In genomic region chr1:75262969-75263951, GRCm38 (mm10) we compare ENCODE assay signal across 8 mouse cellular contexts. TPM values are rescaled to one million over a fixed set of nuclear protein-coding genes. Genes with fewer than 3 reads are reported as not detected.
DNase-seq lines count a peak whose midpoint lies in the region; ATAC-seq lines count a peak whose summit lies in the region.

No protein-coding gene starts in this region.

- 2% methylated on average over 40 of the region's 40 CpGs for WGBS in kidney, embryonic 16.5 days

- no peak overlapping the region; the same call in 1 of the 2 replicates for H3K4me3 ChIP-seq in kidney, embryonic 16.5 days (ENCODE audit: low read length)

- no peaks in the 10 kb centered on the region for H3K9me3 ChIP-seq in kidney, embryonic 16.5 days (ENCODE audit: low read length)

- peaks cover 41% of the 10 kb centered on the region for H3K27me3 ChIP-seq in kidney, embryonic 16.5 days (ENCODE audit: insufficient read depth, low read length)

- no peaks in the 10 kb centered on the region for H3K4me1 ChIP-seq in kidney, embryonic 16.5 days (ENCODE audit: insufficient read depth, low read length)

- peak; percentile 75 for DNase-seq in urinary bladder, postnatal 25 days (ENCODE audit: low spot score)
- DNase-seq in urinary bladder, adult 18-20 months (ENCODE audit: low spot score in 2 of 2), result no peak
- peak; percentile 68 for DNase-seq in c-Kit-positive CD71-positive TER-119-positive erythroid progenitor cells, embryonic 14.5 days (ENCODE audit: low spot score)
- DNase-seq in forelimb bud, embryonic 11.5 days (ENCODE audit: low read depth, low spot score), result peak; percentile 87
- DNase-seq in lung, postnatal 4 days, result peak; percentile 48 to 74
- peak; percentile 37 for DNase-seq in retina, postnatal 7 days (ENCODE audit: low read depth, low spot score)

- H3K9ac ChIP-seq in kidney, embryonic 16.5 days (replicated peaks; ENCODE audit: low read length), result no peak overlapping the region

- no peak overlapping the region for H3K27ac ChIP-seq in kidney, embryonic 16.5 days (ENCODE audit: low read length)

- peak; percentile 59 for ATAC-seq in kidney, embryonic 16.5 days (ENCODE audit: low FRiP score, low TSS enrichment)
- ATAC-seq in activated CD4-positive, CD25-positive, alpha-beta regulatory T cell, adult 4 months, result no peak

- H3K36me3 ChIP-seq in kidney, embryonic 16.5 days (ENCODE audit: insufficient read depth, low read length), result no peaks in the 10 kb centered on the region

- H3K4me2 ChIP-seq in kidney, embryonic 16.5 days (replicated peaks; ENCODE audit: low read depth, low read length), result no peak overlapping the region

RNA-seq across cellular contexts. Expression of gene Ptprn, which starts 1.0 kb away (rescaled TPM):
- 0.54 and 0.87 TPM in 2 replicates for polyA plus RNA-seq in kidney, embryonic 16.5 days (2015; fragmentation: Nextera tagmentation; extraction: Ambion mirVana)
- under 1 TPM; 0.37 to 0.47 TPM for polyA plus RNA-seq in activated CD4-positive, CD25-positive, alpha-beta regulatory T cell, adult 4 months (2017; shearing (Covaris generic))

RNA-seq across cellular contexts. Expression of gene Resp18, which starts 15.0 kb away (rescaled TPM):
- 1.0 and 3.0 TPM in 2 replicates for polyA plus RNA-seq in kidney, embryonic 16.5 days (2015; fragmentation: Nextera tagmentation; extraction: Ambion mirVana)
- polyA plus RNA-seq in activated CD4-positive, CD25-positive, alpha-beta regulatory T cell, adult 4 months (2017; shearing (Covaris generic)), result not detected

RNA-seq across cellular contexts. Expression of gene Dnajb2, which starts 27.1 kb away (rescaled TPM):
- 41.3 and 45.7 TPM in 2 replicates for polyA plus RNA-seq in kidney, embryonic 16.5 days (2015; fragmentation: Nextera tagmentation; extraction: Ambion mirVana)
- 1 to 10 TPM; 5.9 to 7.1 TPM for polyA plus RNA-seq in activated CD4-positive, CD25-positive, alpha-beta regulatory T cell, adult 4 months (2017; shearing (Covaris generic))

RNA-seq across cellular contexts. Expression of gene A630095N17Rik, which starts 31.4 kb away (rescaled TPM):
- not detected in 2 replicates for polyA plus RNA-seq in kidney, embryonic 16.5 days (2015; fragmentation: Nextera tagmentation; extraction: Ambion mirVana)
- polyA plus RNA-seq in activated CD4-positive, CD25-positive, alpha-beta regulatory T cell, adult 4 months (2017; shearing (Covaris generic)), result not detected

RNA-seq across cellular contexts. Expression of gene Tuba4a, which starts 43.6 kb away (rescaled TPM):
- 96.3 and 102 TPM in 2 replicates for polyA plus RNA-seq in kidney, embryonic 16.5 days (2015; fragmentation: Nextera tagmentation; extraction: Ambion mirVana)
- polyA plus RNA-seq in activated CD4-positive, CD25-positive, alpha-beta regulatory T cell, adult 4 months (2017; shearing (Covaris generic)), result 100 to 1,000 TPM; 120 to 135 TPM

Comparison
In these comparisons a context has a peak if more than half of its experiments do, and no peak if none do; other contexts are left out.
1. DNase-seq: peak in urinary bladder, postnatal 25 days (single experiment), c-Kit-positive CD71-positive TER-119-positive erythroid progenitor cells, embryonic 14.5 days (single experiment), forelimb bud, embryonic 11.5 days (single experiment), lung, postnatal 4 days (2 of 2) and retina, postnatal 7 days (single experiment); none in urinary bladder, adult 18-20 months (0 of 2).